ENCODE assay signal across 19 mouse cellular contexts in genomic region chr7:37024501-37025025, GRCm38 (mm10).
A peak's percentile ranks its signal among the peaks of the same experiment; 100 is the strongest.
DNase-seq lines count a peak whose midpoint lies in the region; ATAC-seq and TF ChIP-seq lines count a peak whose summit lies in the region.
"Had no signal": no experiment of that assay in that cellular context is flagged by ENCODE, and none has a peak within 500 bp of the region (broad histone marks: within the 10 kb centered on the region; RNA-seq: fewer than 3 reads in every experiment).

No protein-coding gene starts in this region.

- H3K9ac ChIP-seq in forebrain, postnatal 0 days, result no peak overlapping the region
- H3K9ac ChIP-seq in forebrain, embryonic 12.5 days, result no peak overlapping the region
- H3K9ac ChIP-seq: intestine, embryonic 15.5 days; liver, embryonic 14.5 days; lung, embryonic 14.5 days; midbrain, embryonic 12.5 days had no signal

- no peak overlapping the region for H3K4me2 ChIP-seq in forebrain, postnatal 0 days (ENCODE audit: low read depth)
- no peak overlapping the region for H3K4me2 ChIP-seq in forebrain, embryonic 12.5 days
- H3K4me2 ChIP-seq: intestine, embryonic 15.5 days; lung, embryonic 14.5 days; midbrain, embryonic 12.5 days had no signal

- no peak overlapping the region for H3K4me3 ChIP-seq in forebrain, postnatal 0 days (ENCODE audit: low read depth, low read length)
- no peak overlapping the region for H3K4me3 ChIP-seq in forebrain, embryonic 12.5 days (replicated peaks)
- H3K4me3 ChIP-seq: gastrocnemius, adult 2 months; hindbrain, embryonic 10.5 days; intestine, embryonic 15.5 days; midbrain, embryonic 12.5 days had no signal

- peak overlapping the region; percentile 15; the same call in 1 of the 2 replicates for H3K27ac ChIP-seq in forebrain, postnatal 0 days (ENCODE audit: low read depth, low read length)
- no peak overlapping the region for H3K27ac ChIP-seq in forebrain, embryonic 12.5 days
- H3K27ac ChIP-seq: gastrocnemius, adult 2 months; hindbrain, embryonic 10.5 days; intestine, embryonic 15.5 days; liver, embryonic 14.5 days; midbrain, embryonic 12.5 days had no signal

- H3K27me3 ChIP-seq in forebrain, postnatal 0 days (ENCODE audit: insufficient read depth, low read length), result no peaks in the 10 kb centered on the region
- H3K27me3 ChIP-seq in forebrain, embryonic 12.5 days, result no peaks in the 10 kb centered on the region
- H3K27me3 ChIP-seq: intestine, embryonic 15.5 days; midbrain, embryonic 12.5 days had no signal

- 77% methylated on average over 7 of the region's 7 CpGs for WGBS in forebrain, postnatal 0 days
- 94% methylated on average over 7 of the region's 7 CpGs for WGBS in forebrain, embryonic 12.5 days

- ATAC-seq in forebrain, postnatal 0 days, result peak; percentile 23; the same call in 1 of the 2 replicates
- no peak for ATAC-seq in forebrain, embryonic 12.5 days (ENCODE audit: low FRiP score)
- ATAC-seq: hindbrain, embryonic 16.5 days; intestine, embryonic 15.5 days had no signal

- H3K36me3 ChIP-seq in forebrain, postnatal 0 days (ENCODE audit: insufficient read depth), result no peaks in the 10 kb centered on the region
- no peaks in the 10 kb centered on the region for H3K36me3 ChIP-seq in forebrain, embryonic 12.5 days (replicated peaks)
- H3K36me3 ChIP-seq: hindbrain, embryonic 10.5 days; intestine, embryonic 15.5 days; midbrain, embryonic 12.5 days had no signal

- peak; percentile 40 for DNase-seq in forebrain, postnatal 0 days
- DNase-seq in layer of hippocampus, adult 9-11 months, result peak; percentile 41
- no peak for DNase-seq in layer of hippocampus, postnatal 36 days
- peak; percentile 63 for DNase-seq in brain, adult 2 months (ENCODE audit: low read depth, low spot score)
- DNase-seq in right cerebral cortex, postnatal 10 days (ENCODE audit: low spot score in 2 of 2), result peak; percentile 47 to 59
- no peak for DNase-seq in spleen, postnatal 10 days (ENCODE audit: low spot score in 2 of 2)
- DNase-seq: adrenal gland, postnatal 25 days; gastrocnemius, adult 2 months; kidney, adult 8-10 months; kidney, postnatal 10 days; lung, embryonic 14.5 days; spleen, adult 18-20 months; thymus, postnatal 25 days had no signal

- no peaks in the 10 kb centered on the region for H3K9me3 ChIP-seq in forebrain, postnatal 0 days (ENCODE audit: low read length)
- peaks cover 4% of the 10 kb centered on the region; the same call in 1 of the 2 replicates for H3K9me3 ChIP-seq in forebrain, embryonic 12.5 days
- H3K9me3 ChIP-seq: intestine, embryonic 15.5 days had no signal

- TF ChIP-seq CTCF in forebrain, postnatal 0 days (IDR thresholded peaks at IDR 0.05; ENCODE audit: low read depth), result no peak

- H3K4me1 ChIP-seq in forebrain, postnatal 0 days (ENCODE audit: insufficient read depth), result peaks cover 6% of the 10 kb centered on the region; the same call in 1 of the 2 replicates
- no peaks in the 10 kb centered on the region for H3K4me1 ChIP-seq in forebrain, embryonic 12.5 days
- H3K4me1 ChIP-seq: midbrain, embryonic 12.5 days had no signal

Comparison
In these comparisons a context has a peak if more than half of its experiments do, and no peak if none do; other contexts are left out.
1. DNase-seq: peak in forebrain, postnatal 0 days (single experiment), layer of hippocampus, adult 9-11 months (single experiment), brain, adult 2 months (single experiment) and right cerebral cortex, postnatal 10 days (2 of 2); none in layer of hippocampus, postnatal 36 days (0 of 2) and spleen, postnatal 10 days (0 of 2).